Mouse (Mus musculus): ENCODE data around the gene Amigo2. TPM values are rescaled to one million over a fixed set of nuclear protein-coding genes. Genes with fewer than 3 reads are reported as not detected.

Amigo2 gene
- total and polyA plus RNA-seq, 2 experiments, result 0.76 to 7.0 TPM

DNA sequence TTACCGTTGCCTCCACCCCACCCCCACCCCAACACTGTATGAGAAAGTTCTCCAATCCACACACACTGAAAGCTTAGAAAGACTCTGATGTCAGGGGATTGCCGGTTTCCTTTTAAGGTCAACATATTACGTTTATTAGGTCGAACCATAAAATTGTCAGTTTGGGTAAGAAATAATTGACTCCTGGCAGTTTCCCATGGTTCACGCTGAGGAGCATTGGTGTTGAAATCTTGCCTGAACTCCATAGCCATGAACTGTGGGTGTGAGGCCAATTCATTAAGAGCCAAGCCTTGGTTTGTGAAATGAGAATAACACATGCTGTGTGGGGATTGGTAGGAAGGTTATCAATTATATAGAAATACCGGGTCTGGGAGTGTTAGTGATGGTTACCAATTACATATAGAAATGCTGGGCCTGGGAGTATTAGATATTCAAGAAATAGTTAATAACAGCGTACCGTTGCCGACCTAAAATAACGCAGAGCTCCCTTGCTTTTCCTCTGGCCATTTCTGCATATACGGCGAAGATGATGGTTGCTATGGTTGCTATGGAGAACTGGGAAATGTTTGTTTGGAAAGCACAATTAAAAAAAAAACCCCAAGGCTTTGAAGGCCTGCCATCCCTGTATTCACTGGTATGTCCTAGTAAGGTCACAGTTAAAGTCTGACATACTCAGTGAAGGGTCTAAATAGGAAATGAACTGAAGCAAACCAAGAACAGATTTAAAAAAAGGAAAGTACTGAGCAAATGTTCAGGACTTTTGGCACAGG lies 28.7 kb upstream of the Amigo2 start:
- no peaks in the 10 kb centered on the region for H3K36me3 ChIP-seq (ENCODE audit: control insufficient read depth, insufficient read depth, low read length)
- H3K27ac ChIP-seq (replicated peaks; ENCODE audit: insufficient read depth, low read depth, low read length), result no peak overlapping the region
- no peak overlapping the region for H3K4me3 ChIP-seq (ENCODE audit: insufficient read depth, low read depth, low read length)
- no peak overlapping the region for H3K9ac ChIP-seq (ENCODE audit: low read depth, low read length)
- no peaks in the 10 kb centered on the region for H3K27me3 ChIP-seq (ENCODE audit: control insufficient read depth, insufficient read depth, low read length)
- H3K79me2 ChIP-seq (ENCODE audit: control insufficient read depth, insufficient read depth, low read length), result no peaks in the 10 kb centered on the region
- peak; percentile 71 for DNase-seq (ENCODE audit: extremely low read depth, low read depth, low spot score)
- H3K4me1 ChIP-seq (ENCODE audit: control insufficient read depth, insufficient read depth, low read length), result peaks cover 21% of the 10 kb centered on the region
- 68% methylated on average over 12 of the region's 12 CpGs for WGBS
- TF ChIP-seq POLR2A (IDR thresholded peaks at IDR 0.05; ENCODE audit: extremely low read depth, insufficient read depth, low read length) (no peak), CTCF (IDR thresholded peaks at IDR 0.05; ENCODE audit: low read depth, low read length) (no peak)

DNA sequence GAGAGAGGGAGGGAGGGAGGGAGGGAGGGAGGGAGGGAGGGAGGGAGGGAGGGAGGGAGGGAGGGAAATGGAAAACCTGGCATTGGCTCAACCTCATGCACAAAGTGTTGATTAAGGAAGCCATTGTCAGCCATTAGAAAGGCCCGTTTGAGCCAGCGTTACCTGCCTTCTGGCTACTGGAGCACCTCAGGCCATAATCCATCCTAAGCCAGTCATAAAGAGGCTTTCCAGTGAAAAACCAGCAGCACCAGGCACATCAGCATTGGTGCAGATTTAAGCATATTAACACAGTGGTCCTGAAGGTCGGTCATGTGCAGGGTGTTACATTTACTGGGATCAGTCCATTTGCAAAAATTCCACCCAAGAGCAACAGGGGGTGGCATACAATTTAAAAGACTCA lies 25.7 kb upstream of the Amigo2 start:
- WGBS, result 40% methylated on average over 3 of the region's 3 CpGs
- TF ChIP-seq POLR2A (IDR thresholded peaks at IDR 0.05; ENCODE audit: extremely low read depth, insufficient read depth, low read length) (no peak), CTCF (IDR thresholded peaks at IDR 0.05; ENCODE audit: low read depth, low read length) (no peak)
- no peaks in the 10 kb centered on the region for H3K27me3 ChIP-seq (ENCODE audit: control insufficient read depth, insufficient read depth, low read length)
- DNase-seq (ENCODE audit: extremely low read depth, low read depth, low spot score), result no peak
- peaks cover 27% of the 10 kb centered on the region for H3K4me1 ChIP-seq (ENCODE audit: control insufficient read depth, insufficient read depth, low read length)
- H3K36me3 ChIP-seq (ENCODE audit: control insufficient read depth, insufficient read depth, low read length), result no peaks in the 10 kb centered on the region
- no peaks in the 10 kb centered on the region for H3K79me2 ChIP-seq (ENCODE audit: control insufficient read depth, insufficient read depth, low read length)
- H3K27ac ChIP-seq (replicated peaks; ENCODE audit: insufficient read depth, low read depth, low read length), result peak overlapping the region; percentile 75
- H3K9ac ChIP-seq (ENCODE audit: low read depth, low read length), result no peak overlapping the region
- H3K4me3 ChIP-seq (ENCODE audit: insufficient read depth, low read depth, low read length), result no peak overlapping the region

DNA sequence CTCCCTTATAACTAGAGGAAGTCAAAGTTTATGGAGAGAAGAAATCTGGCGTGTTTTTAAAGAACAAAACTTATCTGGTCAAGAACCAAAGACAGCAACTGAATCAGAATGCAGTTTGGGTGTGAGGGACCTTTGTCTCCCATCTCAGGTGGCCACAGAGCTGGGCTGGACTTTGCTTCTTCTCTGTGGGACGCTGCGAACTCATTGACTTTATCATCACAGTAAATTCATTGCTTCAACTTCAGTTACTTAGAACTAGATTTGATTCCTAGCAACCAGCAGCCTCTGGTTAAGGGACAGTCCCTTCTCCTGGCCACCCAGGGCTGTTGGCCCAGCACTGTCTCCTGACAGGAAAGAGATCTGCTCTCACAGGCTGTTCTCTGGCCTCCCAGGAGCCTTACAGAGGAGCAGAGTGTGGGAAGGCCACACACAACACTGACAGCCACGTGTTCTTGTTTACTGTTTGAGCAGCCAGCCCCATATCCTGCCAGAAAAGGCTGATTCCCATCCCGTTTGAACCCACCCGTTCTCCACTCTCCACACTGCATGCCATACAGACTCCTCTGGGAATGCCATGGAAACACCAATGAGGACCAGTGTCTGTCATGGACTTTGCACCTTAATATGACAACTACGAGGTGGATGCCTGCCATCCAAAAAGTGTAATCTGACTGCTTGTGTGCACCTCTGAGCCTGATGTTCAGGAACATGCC lies 25.1 kb upstream of the Amigo2 start:
- H3K4me1 ChIP-seq (ENCODE audit: control insufficient read depth, insufficient read depth, low read length), result peaks cover 27% of the 10 kb centered on the region
- 14% methylated on average over 7 of the region's 7 CpGs for WGBS

DNA sequence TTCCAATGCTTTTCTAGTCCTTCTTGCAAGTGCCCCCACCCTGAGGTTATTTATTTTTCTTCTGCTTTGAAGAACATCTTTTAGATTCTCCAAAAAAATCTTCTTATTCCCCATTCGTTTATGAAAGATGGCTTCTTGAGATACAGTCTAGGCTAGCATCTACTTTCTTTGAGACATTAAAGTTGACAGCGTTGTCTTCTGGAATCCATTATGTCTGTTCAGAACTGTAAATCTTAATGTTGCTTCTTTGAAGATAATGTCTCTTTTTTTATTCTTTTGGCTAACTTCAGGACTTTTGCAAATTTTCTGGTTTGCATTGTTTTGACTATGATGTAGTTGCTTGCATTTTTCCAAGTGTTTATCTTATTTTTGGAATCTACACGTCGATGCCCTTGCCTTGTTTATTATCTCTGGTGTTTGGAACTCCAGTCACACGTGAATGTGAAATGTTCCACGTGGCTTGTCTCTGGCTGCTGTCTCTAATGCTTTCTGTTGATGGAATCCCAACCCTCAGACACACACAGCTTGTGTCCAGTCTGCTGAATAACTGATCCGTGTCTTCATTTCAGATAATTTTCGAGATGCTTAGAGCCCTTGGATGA lies 20.1 kb upstream of the Amigo2 start:
- Histone ChIP-seq H3K36me3 (ENCODE audit: control insufficient read depth, insufficient read depth, low read length) (no peaks in the 10 kb centered on the region), H3K79me2 (ENCODE audit: control insufficient read depth, insufficient read depth, low read length) (peaks cover 3% of the 10 kb centered on the region; the same call in 1 of the 2 replicates), H3K27ac (replicated peaks; ENCODE audit: insufficient read depth, low read depth, low read length) (no peak overlapping the region), H3K4me3 (ENCODE audit: insufficient read depth, low read depth, low read length) (no peak overlapping the region), H3K9ac (ENCODE audit: low read depth, low read length) (no peak overlapping the region), H3K27me3 (ENCODE audit: control insufficient read depth, insufficient read depth, low read length) (no peaks in the 10 kb centered on the region), H3K4me1 (ENCODE audit: control insufficient read depth, insufficient read depth, low read length) (peaks cover 18% of the 10 kb centered on the region)
- 69% methylated on average over 8 of the region's 8 CpGs for WGBS
- no peak for DNase-seq (ENCODE audit: extremely low read depth, low read depth, low spot score)
- TF ChIP-seq CTCF (IDR thresholded peaks at IDR 0.05; ENCODE audit: low read depth, low read length) (no peak), POLR2A (IDR thresholded peaks at IDR 0.05; ENCODE audit: extremely low read depth, insufficient read depth, low read length) (no peak)

More for the DNA sequence above, 25.1 kb upstream of the Amigo2 start:
- Histone ChIP-seq H3K27me3 (ENCODE audit: control insufficient read depth, insufficient read depth, low read length) (no peaks in the 10 kb centered on the region), H3K36me3 (ENCODE audit: control insufficient read depth, insufficient read depth, low read length) (no peaks in the 10 kb centered on the region), H3K79me2 (ENCODE audit: control insufficient read depth, insufficient read depth, low read length) (no peaks in the 10 kb centered on the region), H3K27ac (replicated peaks; ENCODE audit: insufficient read depth, low read depth, low read length) (peak overlapping the region; percentile 76), H3K4me3 (ENCODE audit: insufficient read depth, low read depth, low read length) (no peak overlapping the region), H3K9ac (ENCODE audit: low read depth, low read length) (no peak overlapping the region)
- peak; percentile 98 for DNase-seq (ENCODE audit: extremely low read depth, low read depth, low spot score)
- TF ChIP-seq POLR2A (IDR thresholded peaks at IDR 0.05; ENCODE audit: extremely low read depth, insufficient read depth, low read length), result no peak

DNA sequence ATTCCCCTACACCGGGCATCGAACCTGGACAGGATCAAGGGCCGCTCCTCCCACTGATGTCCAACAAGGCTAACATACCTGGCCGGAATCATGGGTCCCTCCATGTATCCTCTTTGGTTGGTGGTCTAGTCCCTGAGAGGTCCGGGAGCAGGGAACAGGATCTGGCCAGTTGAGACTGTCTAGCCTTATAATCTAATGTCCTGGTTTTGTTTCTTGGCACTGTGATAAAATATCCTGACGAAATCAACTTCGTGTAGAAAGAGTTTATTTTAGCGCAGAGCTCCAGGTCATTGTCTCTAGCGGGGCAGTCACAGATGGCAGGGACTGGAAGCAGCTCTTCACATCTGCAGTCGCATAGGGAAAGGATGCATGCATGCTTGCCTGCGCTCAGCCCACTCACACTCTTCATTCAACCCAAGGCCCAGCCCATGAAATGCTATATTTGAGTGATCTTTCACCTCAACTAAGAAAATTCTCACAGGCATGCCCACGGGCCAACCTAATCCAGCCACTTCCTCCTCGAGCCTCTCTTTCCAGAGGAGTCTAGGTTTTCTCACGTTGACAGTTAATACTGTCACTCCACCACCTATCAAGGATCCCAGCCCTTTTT lies 19.3 kb upstream of the Amigo2 start:
- 49% methylated on average over 14 of the region's 14 CpGs for WGBS
- peaks cover 6% of the 10 kb centered on the region; the same call in 1 of the 2 replicates for H3K79me2 ChIP-seq (ENCODE audit: control insufficient read depth, insufficient read depth, low read length)
- H3K4me3 ChIP-seq (ENCODE audit: insufficient read depth, low read depth, low read length), result no peak overlapping the region
- no peak for TF ChIP-seq CTCF (IDR thresholded peaks at IDR 0.05; ENCODE audit: low read depth, low read length)
- no peak for TF ChIP-seq POLR2A (IDR thresholded peaks at IDR 0.05; ENCODE audit: extremely low read depth, insufficient read depth, low read length)
- H3K27ac ChIP-seq (replicated peaks; ENCODE audit: insufficient read depth, low read depth, low read length), result no peak overlapping the region
- DNase-seq (ENCODE audit: extremely low read depth, low read depth, low spot score), result peak; percentile 62
- H3K4me1 ChIP-seq (ENCODE audit: control insufficient read depth, insufficient read depth, low read length), result peaks cover 12% of the 10 kb centered on the region
- no peaks in the 10 kb centered on the region for H3K27me3 ChIP-seq (ENCODE audit: control insufficient read depth, insufficient read depth, low read length)
- no peaks in the 10 kb centered on the region for H3K36me3 ChIP-seq (ENCODE audit: control insufficient read depth, insufficient read depth, low read length)
- H3K9ac ChIP-seq (ENCODE audit: low read depth, low read length), result no peak overlapping the region

Data from liver, adult 2 months (tissue).